8 mouse cellular contexts compared by ENCODE assay signal in genomic region chr11:53300330-53301166, GRCm38 (mm10). TPM values are rescaled to one million over a fixed set of nuclear protein-coding genes. Genes with fewer than 3 reads are reported as not detected.
DNase-seq lines count a peak whose midpoint lies in the region; ATAC-seq and TF ChIP-seq lines count a peak whose summit lies in the region.

Gene Hspa4, minus strand, starts transcription at chr11:53300457.

- DNase-seq in CD8-positive naive resting alpha-beta T cell, adult 2 months (ENCODE audit: low read depth in 2 of 2, low spot score in 2 of 2): peak; percentile 96 to 98
- DNase-seq in c-Kit-positive CD71-negative TER-119-negative erythroid progenitor cells, embryonic 14.5 days (ENCODE audit: low read depth): peak; percentile 99
- DNase-seq in forebrain, embryonic 10.5 days (ENCODE audit: extremely low spot score, low spot score): peak; percentile 99
- DNase-seq in kidney, postnatal 25 days: peak; percentile 99
- peak; percentile 97 to 99 (median 99) for DNase-seq in liver, embryonic 14.5 days (ENCODE audit: low read depth in 3 of 3, low spot score in 3 of 3)
- peak; percentile 99 for DNase-seq in neural tube, embryonic 11.5 days (ENCODE audit: low spot score)
- peak; percentile 99 for DNase-seq in stomach, postnatal 0 days (ENCODE audit: low spot score)

- peaks cover 32% of the 10 kb centered on the region for H3K4me1 ChIP-seq in forebrain, embryonic 10.5 days
- peaks cover 28% of the 10 kb centered on the region for H3K4me1 ChIP-seq in heart, embryonic 15.5 days (replicated peaks)
- H3K4me1 ChIP-seq in liver, embryonic 14.5 days (replicated peaks; ENCODE audit: control insufficient read depth in 2 of 2, insufficient read depth in 2 of 2, low read length in 1 of 2): peaks cover 13 to 19% of the 10 kb centered on the region in 2 experiments
- peaks cover 9% of the 10 kb centered on the region; the same call in 1 of the 2 replicates for H3K4me1 ChIP-seq in neural tube, embryonic 11.5 days (ENCODE audit: control insufficient read depth, insufficient read depth, low read length)
- peaks cover 4% of the 10 kb centered on the region; the same call in 1 of the 2 replicates for H3K4me1 ChIP-seq in stomach, postnatal 0 days (replicated peaks; ENCODE audit: control insufficient read depth, insufficient read depth)

- H3K9me3 ChIP-seq in forebrain, embryonic 10.5 days: no peaks in the 10 kb centered on the region
- no peaks in the 10 kb centered on the region for H3K9me3 ChIP-seq in heart, embryonic 15.5 days (replicated peaks)
- H3K9me3 ChIP-seq in liver, embryonic 14.5 days (ENCODE audit: control insufficient read depth, low read length): no peaks in the 10 kb centered on the region
- no peaks in the 10 kb centered on the region for H3K9me3 ChIP-seq in neural tube, embryonic 11.5 days (ENCODE audit: control insufficient read depth, low read length)
- H3K9me3 ChIP-seq in stomach, postnatal 0 days (ENCODE audit: control insufficient read depth, low read length): no peaks in the 10 kb centered on the region

- peak within 1 kb of the TSS; percentile 76 for H3K4me2 ChIP-seq in heart, embryonic 15.5 days
- peak within 1 kb of the TSS; percentile 97 for H3K4me2 ChIP-seq in liver, embryonic 14.5 days (ENCODE audit: low read depth)
- H3K4me2 ChIP-seq in neural tube, embryonic 11.5 days (ENCODE audit: low read depth): peak within 1 kb of the TSS; percentile 77
- H3K4me2 ChIP-seq in stomach, postnatal 0 days (replicated peaks; ENCODE audit: low read depth): peak within 1 kb of the TSS; percentile 63

- TF ChIP-seq CTCF in liver, embryonic 14.5 days (IDR thresholded peaks at IDR 0.05; ENCODE audit: low read depth): no peak; the same call in 1 of the 2 replicates
- 0 out of 2 replicates have a peak, but pooled peaks have one; percentile 17 for TF ChIP-seq CTCF in stomach, postnatal 0 days (IDR thresholded peaks at IDR 0.05; ENCODE audit: low read depth)

- peak within 1 kb of the TSS; percentile 100 for H3K4me3 ChIP-seq in forebrain, embryonic 10.5 days
- peak within 1 kb of the TSS; percentile 74 for H3K4me3 ChIP-seq in heart, embryonic 15.5 days
- peak within 1 kb of the TSS; percentile 77 to 78 for H3K4me3 ChIP-seq in liver, embryonic 14.5 days (ENCODE audit: insufficient read depth in 1 of 2, low read depth in 2 of 2, low read length in 2 of 2)
- H3K4me3 ChIP-seq in neural tube, embryonic 11.5 days (ENCODE audit: low read depth, low read length): peak within 1 kb of the TSS; percentile 100
- H3K4me3 ChIP-seq in stomach, postnatal 0 days (ENCODE audit: low read depth, low read length): peak within 1 kb of the TSS; percentile 100

- ATAC-seq in heart, embryonic 15.5 days (replicated peaks; ENCODE audit: insufficient number of reproducible peaks, insufficient read depth, low FRiP score, low read depth): peak; percentile 95
- peak; percentile 93 for ATAC-seq in liver, embryonic 14.5 days (ENCODE audit: insufficient read depth)
- ATAC-seq in neural tube, embryonic 11.5 days (ENCODE audit: insufficient read depth, low FRiP score, low TSS enrichment): peak; percentile 91
- ATAC-seq in stomach, postnatal 0 days (ENCODE audit: low FRiP score, low TSS enrichment): peak; percentile 96

- H3K27ac ChIP-seq in forebrain, embryonic 10.5 days: peak within 1 kb of the TSS; percentile 97
- H3K27ac ChIP-seq in heart, embryonic 15.5 days: peak within 1 kb of the TSS; percentile 99
- peak within 1 kb of the TSS; percentile 99 for H3K27ac ChIP-seq in liver, embryonic 14.5 days
- H3K27ac ChIP-seq in neural tube, embryonic 11.5 days (ENCODE audit: low read depth, low read length): peak within 1 kb of the TSS; percentile 96
- peak within 1 kb of the TSS; percentile 100 for H3K27ac ChIP-seq in stomach, postnatal 0 days (replicated peaks)

- no peaks in the 10 kb centered on the region for H3K27me3 ChIP-seq in forebrain, embryonic 10.5 days (ENCODE audit: poor library complexity, severe bottlenecking)
- no peaks in the 10 kb centered on the region for H3K27me3 ChIP-seq in heart, embryonic 15.5 days
- H3K27me3 ChIP-seq in liver, embryonic 14.5 days (ENCODE audit: control insufficient read depth, insufficient read depth, low read length): no peaks in the 10 kb centered on the region
- no peaks in the 10 kb centered on the region for H3K27me3 ChIP-seq in neural tube, embryonic 11.5 days (ENCODE audit: control insufficient read depth, insufficient read depth, low read length)
- no peaks in the 10 kb centered on the region for H3K27me3 ChIP-seq in stomach, postnatal 0 days (ENCODE audit: control insufficient read depth, insufficient read depth, low read length)

- peak within 1 kb of the TSS; percentile 100 for H3K9ac ChIP-seq in heart, embryonic 15.5 days
- peak within 1 kb of the TSS; percentile 93 for H3K9ac ChIP-seq in liver, embryonic 14.5 days (replicated peaks)
- peak within 1 kb of the TSS; percentile 99 for H3K9ac ChIP-seq in neural tube, embryonic 11.5 days (ENCODE audit: low read length)
- peak within 1 kb of the TSS; percentile 99 for H3K9ac ChIP-seq in stomach, postnatal 0 days (ENCODE audit: low read length)

- peak; percentile 86 for TF ChIP-seq EP300 in liver, embryonic 14.5 days (IDR thresholded peaks at IDR 0.05; ENCODE audit: low read depth)
- TF ChIP-seq EP300 in stomach, postnatal 0 days (optimal IDR thresholded peaks at IDR 0.05): peak; percentile 99

- peaks cover 33% of the 10 kb centered on the region for H3K36me3 ChIP-seq in forebrain, embryonic 10.5 days (replicated peaks)
- H3K36me3 ChIP-seq in heart, embryonic 15.5 days: no peaks in the 10 kb centered on the region
- peaks cover 2% of the 10 kb centered on the region; the same call in 1 of the 2 replicates for H3K36me3 ChIP-seq in liver, embryonic 14.5 days (replicated peaks; ENCODE audit: control insufficient read depth, insufficient read depth, low read depth)
- no peaks in the 10 kb centered on the region; the same call in 1 of the 2 replicates for H3K36me3 ChIP-seq in neural tube, embryonic 11.5 days (ENCODE audit: control insufficient read depth, insufficient read depth, low read length)
- H3K36me3 ChIP-seq in stomach, postnatal 0 days (ENCODE audit: control insufficient read depth, insufficient read depth, low read length): no peaks in the 10 kb centered on the region

- WGBS in forebrain, embryonic 10.5 days: under 1% methylated on average over 58 of the region's 58 CpGs
- WGBS in heart, embryonic 15.5 days: 1% methylated on average over 57 of the region's 58 CpGs
- under 1% methylated on average over 58 of the region's 58 CpGs for WGBS in liver, embryonic 14.5 days (ENCODE audit: insufficient replicate concordance)
- under 1% methylated on average over 58 of the region's 58 CpGs for WGBS in neural tube, embryonic 11.5 days
- WGBS in stomach, postnatal 0 days: under 1% methylated on average over 58 of the region's 58 CpGs

RNA-seq across cellular contexts. Expression of gene Hspa4, which starts in this region (rescaled TPM):
- polyA plus RNA-seq in forebrain, embryonic 10.5 days (2016; fragmentation: Nextera tagmentation; extraction: Ambion mirVana): 127 and 136 TPM in 2 replicates
- polyA plus RNA-seq in heart, embryonic 15.5 days (2015; fragmentation: Nextera tagmentation; extraction: Ambion mirVana): 58.0 and 61.5 TPM in 2 replicates
- polyA plus RNA-seq in liver, embryonic 14.5 days (2012; rRNA removed): 14.4 and 26.6 TPM in 2 replicates
- 47.0 and 50.3 TPM in 2 replicates for polyA plus RNA-seq in liver, embryonic 14.5 days (2014; fragmentation: Nextera tagmentation; extraction: Ambion mirVana)
- 109 and 115 TPM in 2 replicates for polyA plus RNA-seq in neural tube, embryonic 11.5 days (2014; fragmentation: Nextera tagmentation; extraction: Ambion mirVana)
- 53.6 and 59.9 TPM in 2 replicates for polyA plus RNA-seq in stomach, postnatal 0 days (2015; fragmentation: Nextera tagmentation; extraction: Ambion mirVana)

Comparison
In these comparisons a context has a peak if more than half of its experiments do, and no peak if none do; other contexts are left out.
1. Peak in every context shown above with its lines: DNase-seq, ATAC-seq, H3K4me3 ChIP-seq and H3K27ac ChIP-seq.